Mouse (Mus musculus): ENCODE measurements around the gene Gbgt1. TPM values are rescaled to one million over a fixed set of nuclear protein-coding genes. Genes with fewer than 3 reads are reported as not detected.

Gbgt1 gene
- under 1 TPM in 1 of 2 experiments, not detected in 1; 0.70 TPM for total RNA-seq (2023)

DNA sequence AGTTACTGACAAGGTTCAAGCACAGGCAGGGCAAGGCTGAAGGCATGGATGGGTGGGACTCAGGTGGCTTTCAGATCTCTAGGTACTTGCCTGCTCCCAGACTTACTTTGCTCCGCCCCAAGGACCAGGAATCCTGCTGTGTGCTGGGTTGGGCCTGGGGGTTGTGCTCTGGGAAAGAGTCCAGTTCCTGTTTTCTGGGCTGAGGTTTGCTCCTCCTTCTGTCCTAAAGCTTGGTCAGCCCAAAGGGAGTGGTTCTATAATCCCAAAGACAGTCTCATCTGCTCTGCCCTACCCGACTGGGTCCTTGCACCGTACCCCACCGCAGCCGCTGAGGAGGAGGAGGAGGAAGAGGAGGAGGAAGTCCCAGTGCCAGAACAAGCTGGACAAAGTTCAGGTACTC, at the start of gene Gbgt1:
Gene Gbgt1 (plus strand): TSS at position 221 of the 400 bp plus-strand sequence.

DNA sequence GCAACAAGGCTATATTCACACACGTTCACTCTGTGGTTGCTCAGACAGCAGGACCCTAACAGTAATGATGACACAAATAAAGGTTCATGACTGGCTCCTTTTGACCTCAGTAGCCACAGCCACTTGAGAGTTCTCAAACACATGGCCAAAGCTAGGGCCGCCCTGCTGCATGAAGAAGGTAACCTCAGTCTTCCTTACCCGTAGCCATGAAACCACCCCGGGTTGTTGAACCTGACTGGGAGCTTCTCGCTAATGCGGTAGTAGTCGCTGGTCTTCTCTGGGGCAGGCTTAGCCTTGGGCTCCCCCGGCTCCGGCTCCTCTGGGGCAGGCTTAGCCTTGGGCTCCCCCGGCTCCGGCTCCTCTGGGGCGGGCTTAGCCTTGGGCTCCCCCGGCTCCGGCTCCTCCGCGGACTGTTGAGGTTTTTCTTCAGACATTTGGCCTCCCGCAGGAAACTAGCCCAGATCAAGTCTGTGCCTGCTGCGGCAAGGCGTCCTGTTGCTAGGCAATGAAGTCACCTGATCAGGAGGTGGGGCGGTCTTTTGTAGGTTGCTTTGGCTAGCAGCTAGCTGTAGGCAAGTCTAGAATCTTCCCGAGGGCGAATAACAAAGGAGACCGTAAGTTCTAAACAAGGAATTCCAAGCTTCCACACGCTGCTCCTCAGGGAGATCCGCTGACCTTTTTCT, 30.7 kb upstream of the Gbgt1 start, which contains the start of gene 1700007K13Rik:
Gene 1700007K13Rik (minus strand): TSS at position 497 of the 683 bp plus-strand sequence.

DNA sequence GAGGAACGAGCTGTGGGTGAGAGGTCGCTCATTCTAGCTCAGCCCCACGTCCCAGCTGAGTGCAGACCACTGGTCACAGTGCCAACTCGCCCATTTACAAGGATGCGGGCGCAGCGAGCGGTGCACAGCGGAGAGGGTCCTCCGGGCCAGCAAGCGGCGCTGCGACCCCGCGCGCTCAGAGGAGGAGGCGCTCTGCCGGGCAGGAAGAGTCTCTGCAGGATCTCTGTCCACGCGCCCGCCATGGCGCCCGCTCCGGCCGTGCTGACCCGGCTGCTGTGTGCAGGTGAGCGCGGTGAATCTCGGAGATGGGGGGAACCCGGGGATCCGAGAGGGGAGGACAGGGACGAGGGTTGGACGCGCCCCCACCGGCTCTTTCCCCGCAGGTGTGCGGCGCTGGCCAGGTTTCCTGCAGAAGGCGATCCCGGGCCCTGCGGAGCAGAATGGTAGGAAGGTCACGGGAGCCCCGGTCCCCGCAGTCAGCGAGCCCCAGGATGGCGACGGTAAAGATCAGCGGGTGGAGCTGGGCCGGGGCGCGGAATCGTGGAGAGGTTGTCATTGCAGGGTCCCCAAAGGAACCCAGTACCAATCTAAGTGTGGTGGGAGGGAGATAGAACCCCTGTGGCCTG, 28.7 kb upstream of the Gbgt1 start, which contains the start of gene Mrps2:
Gene Mrps2 (plus strand): TSS at position 207 of the 626 bp plus-strand sequence.

DNA sequence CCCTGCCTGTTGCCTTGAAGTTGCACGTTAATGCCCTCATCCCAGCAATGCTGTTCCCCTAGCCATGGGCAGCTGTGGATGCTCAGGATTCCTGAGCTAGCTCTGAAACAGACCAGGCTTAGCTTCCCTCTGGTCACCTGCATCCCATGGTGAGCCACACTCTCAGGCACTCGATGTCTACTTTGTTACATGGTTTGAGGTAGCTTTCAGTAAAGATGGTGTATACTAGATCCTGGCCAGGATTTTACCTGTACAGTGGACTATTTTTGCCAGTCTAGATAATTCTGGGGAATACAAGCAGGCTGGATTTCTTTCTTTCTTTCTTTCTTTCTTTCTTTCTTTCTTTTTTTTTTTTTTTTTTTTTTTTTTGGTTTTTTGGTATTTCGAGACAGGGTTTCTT, 9.1 kb downstream of the Gbgt1 start, which contains the start of gene Gm10134:
Gene Gm10134 (plus strand): TSS at position 301 of the 400 bp plus-strand sequence.

DNA sequence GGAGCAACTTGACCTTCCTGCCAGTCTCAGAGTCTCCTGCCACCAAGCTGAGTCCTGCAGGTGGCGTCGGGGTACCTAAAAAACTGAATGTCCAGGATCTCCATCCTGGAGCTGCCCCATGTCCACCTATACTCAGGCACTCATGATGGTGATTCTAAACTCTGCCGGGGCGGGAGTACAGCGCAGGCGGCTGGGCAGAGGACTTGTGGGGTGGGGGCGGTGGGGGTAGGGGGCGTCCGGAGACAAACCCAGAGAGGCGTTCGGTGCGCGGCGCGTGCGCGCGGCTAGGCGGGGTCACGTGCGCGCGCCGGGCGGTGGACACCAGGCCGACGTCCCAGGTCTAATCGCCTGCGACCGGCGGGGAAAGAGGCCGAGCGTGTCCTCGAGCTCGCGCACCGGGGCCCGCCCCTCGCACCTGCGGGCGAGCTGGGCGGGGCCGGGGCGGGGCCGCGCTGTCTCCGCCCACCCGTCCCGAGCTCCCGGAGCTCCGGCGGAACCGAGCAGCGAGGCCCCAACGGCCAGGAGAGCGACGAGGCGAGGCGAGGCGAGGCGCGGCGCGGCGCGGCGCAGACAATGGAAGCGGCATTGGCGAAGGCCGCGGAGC, 16.2 kb downstream of the Gbgt1 start, which contains the start of gene Ralgds:
Gene Ralgds (plus strand): TSS at position 328 of the 604 bp plus-strand sequence.

Other genes starting within 250 kb of the Gbgt1 start
- gene Ppp1r26, start 50.1 kb upstream of the Gbgt1 start, total RNA-seq (2023), result not detected
- gene 1700007K13Rik, start 30.6 kb upstream of the Gbgt1 start, total RNA-seq (2023), result not detected
- 10 to 100 TPM; 19.4 to 22.9 TPM for gene Mrps2, start 28.8 kb upstream of the Gbgt1 start, total RNA-seq (2023)
- 1 to 10 TPM in 1 of 2 experiments, not detected in 1; 2.4 TPM for gene Gm10134, start 9.2 kb downstream of the Gbgt1 start, total RNA-seq (2023)
- gene Ralgds, start 16.2 kb downstream of the Gbgt1 start, total RNA-seq (2023), result 10 to 100 TPM; 23.6 to 25.2 TPM
- not detected for gene Cel, start 66.5 kb downstream of the Gbgt1 start, total RNA-seq (2023)
- gene Gtf3c5, start 86.9 kb downstream of the Gbgt1 start, total RNA-seq (2023), result 10 to 100 TPM; 22.0 to 25.9 TPM
- 1 to 10 TPM in 1 of 2 experiments, under 1 TPM in 1; 0.83 to 2.7 TPM for gene Gfi1b, start 125.1 kb downstream of the Gbgt1 start, total RNA-seq (2023)
- 10 to 100 TPM; 42.4 to 50.5 TPM for gene Tsc1, start 144.3 kb downstream of the Gbgt1 start, total RNA-seq (2023)
- under 1 TPM in 1 of 2 experiments, not detected in 1; 0.90 TPM for gene Spaca9, start 202.8 kb downstream of the Gbgt1 start, total RNA-seq (2023)
- gene Ak8, start 203.3 kb downstream of the Gbgt1 start, total RNA-seq (2023), result 1 to 10 TPM in 1 of 2 experiments, not detected in 1; 1.2 TPM

All from T-cell, adult 66 days (primary cell).